Mouse (Mus musculus) spleen, adult 2 months (tissue): Measurements from ENCODE around the gene Phactr1.

Source experiments
- CTCF ChIP-seq: fragments of 200-500 bp; IDR thresholded peaks from 2 replicates; pipeline ENCODE4 v1.5.1; 2011; ENCODE audit warnings: mild to moderate bottlenecking, inconsistent platforms; ENCODE audit not compliant: insufficient read depth, insufficient read length, insufficient replicate concordance; ENCODE audit errors: extremely low read depth
- POLR2A ChIP-seq: fragments of 200-500 bp; IDR thresholded peaks from 2 replicates; pipeline ENCODE4 v1.6.1; 2011; ENCODE audit warnings: low read depth, low read length, inconsistent platforms

DNA sequence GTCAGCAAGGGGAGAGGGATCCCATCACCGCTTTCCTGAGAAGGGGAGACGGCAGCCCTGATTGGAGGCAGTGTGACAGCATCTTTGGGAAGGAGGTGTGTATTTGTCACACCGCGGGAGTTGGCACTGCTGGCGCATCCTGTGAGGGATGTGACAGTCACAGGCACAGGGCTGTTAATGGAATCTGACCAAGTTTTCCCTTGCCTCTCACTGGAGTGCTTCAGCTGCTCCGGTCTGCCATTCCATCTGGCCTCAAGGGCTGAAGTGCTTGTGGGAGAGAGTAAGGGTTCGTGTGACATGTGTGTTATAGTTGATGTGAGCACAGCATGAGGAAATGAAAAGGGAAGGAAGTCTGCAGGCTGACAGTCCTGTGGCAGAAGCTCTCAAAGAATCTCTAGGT lies 431.9 kb downstream of the Phactr1 start:
- TF ChIP-seq CTCF (no peak), POLR2A (no peak)
